Mouse (Mus musculus): ENCODE measurements at regions not wholly inside any gene's neighbourhood (a gene's known extent, or its start where the extent isn't known, plus 50 kb on each side); places are given as distances from the start of the nearest gene placed in this dataset.
"Not testable (repeated sequence)": the region's sequence is repeated elsewhere in the genome, so short reads cannot be mapped to it uniquely, and the experiment has no call there.

DNA sequence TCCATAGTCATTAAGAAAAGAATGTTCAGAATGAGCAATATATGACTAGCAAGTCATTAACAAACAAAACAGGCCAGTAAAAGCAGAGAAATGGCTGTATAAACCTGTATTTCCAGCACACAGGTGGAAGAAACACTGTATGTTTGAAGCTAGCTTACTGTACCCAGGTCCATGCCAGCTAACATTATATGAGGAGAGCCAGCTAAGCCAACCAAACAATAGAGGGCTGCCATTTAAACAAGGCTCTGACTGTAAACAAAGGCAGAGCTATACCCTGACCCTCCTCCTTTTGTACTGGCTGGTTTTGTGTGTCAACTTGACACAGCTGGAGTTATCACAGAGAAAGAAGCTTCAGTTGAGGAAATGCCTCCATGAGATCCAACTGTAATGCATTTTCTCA, 178.6 kb upstream of the Smlr1 start:
- in situ Hi-C loops (cut with MboI; ENCODE audit: low pct_unique_long_range_greater_than_20kb in 1 of 2, low sequenced_read_pairs in 2 of 2, unreplicated experiment in 1 of 2), result no loop called here

DNA sequence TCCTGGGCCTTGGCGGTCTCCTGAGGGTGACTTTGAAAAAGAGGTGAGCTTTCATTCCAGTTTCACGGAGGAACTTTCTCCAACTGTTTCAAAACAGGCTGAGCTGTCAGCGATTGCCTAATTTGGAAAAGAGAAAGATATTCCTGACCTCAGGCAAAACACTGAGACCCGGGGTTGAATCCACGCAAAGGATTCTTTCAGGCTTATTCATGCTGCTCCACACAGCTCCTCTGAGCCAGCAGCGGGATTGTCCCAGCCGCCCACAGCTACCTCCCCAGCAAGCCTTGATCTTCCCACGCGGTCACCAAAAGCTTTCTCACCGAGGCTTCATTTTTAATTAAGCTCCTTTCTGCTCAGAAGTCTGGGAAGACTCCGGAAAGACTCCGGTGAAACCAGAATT, 178.0 kb upstream of the Smlr1 start:
- in situ Hi-C loops (cut with MboI; ENCODE audit: low pct_unique_long_range_greater_than_20kb in 1 of 2, low sequenced_read_pairs in 2 of 2, unreplicated experiment in 1 of 2), result no loop called here

DNA sequence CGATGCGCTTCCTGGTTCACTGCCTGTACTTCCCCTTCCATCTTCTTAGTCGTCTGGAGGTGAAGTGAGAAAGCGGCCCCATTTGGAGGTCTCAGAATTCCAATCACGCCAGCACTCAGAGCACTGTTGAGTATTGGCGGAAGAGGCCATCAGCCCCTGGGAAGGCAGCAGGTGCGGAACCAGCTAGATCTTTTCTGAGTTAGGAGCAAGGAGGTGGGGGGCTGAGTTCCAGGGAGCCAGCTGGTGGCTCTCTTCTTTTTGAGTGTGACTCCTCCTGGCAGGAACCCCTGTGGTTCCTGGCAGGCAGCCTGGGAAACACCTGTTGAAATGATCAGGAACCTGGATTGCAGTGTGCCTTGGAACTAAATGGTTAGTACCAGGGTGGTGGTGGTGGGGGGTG, 171.9 kb upstream of the Smlr1 start:
- in situ Hi-C loops (cut with MboI; ENCODE audit: low pct_unique_long_range_greater_than_20kb in 1 of 2, low sequenced_read_pairs in 2 of 2, unreplicated experiment in 1 of 2), result no loop called here

DNA sequence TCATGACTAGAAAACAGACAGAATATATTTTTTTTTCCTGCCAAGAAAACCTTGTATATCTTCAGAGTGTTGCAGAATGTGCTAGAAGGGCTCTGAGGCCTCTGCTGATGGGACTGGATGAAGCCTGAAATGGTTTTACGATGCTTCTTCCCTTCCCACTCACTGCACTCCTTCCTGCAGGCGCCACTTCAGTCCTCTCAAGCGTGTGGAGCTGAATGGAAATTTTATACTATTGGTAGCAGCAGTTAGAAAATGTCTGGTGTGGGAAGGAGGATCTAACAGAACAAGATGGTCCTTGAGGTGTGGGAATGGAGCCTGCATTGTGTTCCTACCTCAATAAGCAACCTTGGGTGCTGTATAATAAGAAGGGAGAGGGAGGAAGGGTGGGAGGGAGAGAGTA, 166.1 kb upstream of the Smlr1 start:
- in situ Hi-C loops (cut with MboI; ENCODE audit: low pct_unique_long_range_greater_than_20kb in 1 of 2, low sequenced_read_pairs in 2 of 2, unreplicated experiment in 1 of 2), result no loop called here

DNA sequence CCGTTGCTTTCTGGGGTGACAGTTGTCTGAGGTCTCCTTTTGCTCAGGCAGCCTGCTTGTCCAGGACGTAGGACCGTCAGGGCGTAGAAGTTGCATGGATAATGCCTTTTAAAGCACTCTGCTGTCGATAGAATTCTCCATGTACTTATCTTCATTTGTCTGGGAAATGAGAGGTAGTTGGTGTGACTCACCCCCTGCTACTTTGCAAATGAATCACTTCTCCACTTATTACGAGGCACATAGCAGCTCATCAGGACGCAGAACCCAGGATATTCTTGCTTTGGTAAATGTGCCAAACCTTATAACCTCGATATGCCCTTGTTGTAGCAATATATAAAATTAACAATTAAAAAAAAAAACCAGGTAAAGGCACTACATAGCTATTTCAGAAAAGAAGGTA, 159.7 kb upstream of the Smlr1 start:
- in situ Hi-C loops (cut with MboI; ENCODE audit: low pct_unique_long_range_greater_than_20kb in 1 of 2, low sequenced_read_pairs in 2 of 2, unreplicated experiment in 1 of 2), result loop anchor here in 1 of 2 experiments (25.0 kb wide), 2 partner anchors 392 to 617 kb away; partner anchors contain the start of genes Gm9767 and Tmem200a

DNA sequence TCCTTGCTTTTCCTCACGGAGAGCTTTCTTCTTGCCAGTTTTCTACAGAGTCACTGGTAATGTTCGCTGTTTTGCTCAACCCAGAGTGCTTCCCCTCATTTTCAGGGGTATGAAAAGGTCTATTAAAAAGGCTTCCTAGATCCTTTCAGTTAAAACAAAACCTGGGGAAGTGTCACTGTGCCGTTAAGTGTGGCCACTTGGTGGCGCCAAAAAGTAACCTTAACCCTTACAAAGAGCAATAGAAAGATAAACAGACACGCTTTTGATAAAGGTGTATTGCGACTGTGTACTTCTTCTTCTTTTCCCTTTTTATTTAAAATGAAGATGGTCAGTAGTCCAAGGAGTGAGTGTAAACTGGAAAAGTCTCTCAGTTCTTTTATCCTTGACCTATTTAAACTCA, 145.2 kb upstream of the Smlr1 start:
- in situ Hi-C loops (cut with MboI; ENCODE audit: low pct_unique_long_range_greater_than_20kb in 1 of 2, low sequenced_read_pairs in 2 of 2, unreplicated experiment in 1 of 2), result loop anchor here (10.0 to 25.0 kb wide), 4 partner anchors 394 to 631 kb away; partner anchors contain the start of genes Gm9767 (in 2 of the 2) and Tmem200a (in 2 of the 2)

DNA sequence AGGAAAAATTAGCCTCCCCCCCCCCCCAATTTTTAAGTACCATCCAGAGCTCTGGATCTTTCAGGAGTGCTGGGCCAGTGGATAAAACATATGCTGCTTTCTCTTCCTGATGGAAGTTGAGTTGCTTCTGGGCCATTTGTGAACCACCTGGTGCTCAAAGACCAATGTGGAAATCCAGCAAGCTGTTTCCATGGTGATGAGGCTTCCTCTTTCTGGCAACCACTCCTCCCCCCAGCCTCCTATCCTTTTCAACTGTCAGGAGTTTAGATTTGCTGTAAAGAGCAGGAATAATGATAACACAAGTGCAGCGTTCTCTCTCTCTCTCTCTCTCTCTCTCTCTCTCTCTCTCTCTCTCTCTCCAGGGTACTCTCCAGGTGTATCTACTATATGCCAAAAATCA, 141.8 kb upstream of the Smlr1 start:
- in situ Hi-C loops (cut with MboI; ENCODE audit: low pct_unique_long_range_greater_than_20kb in 1 of 2, low sequenced_read_pairs in 2 of 2, unreplicated experiment in 1 of 2), result loop anchor here (5.0 to 25.0 kb wide), 3 partner anchors 409 to 634 kb away; partner anchors contain the start of genes Gm9767 (in 1 of the 2) and Tmem200a (in 1 of the 2)

DNA sequence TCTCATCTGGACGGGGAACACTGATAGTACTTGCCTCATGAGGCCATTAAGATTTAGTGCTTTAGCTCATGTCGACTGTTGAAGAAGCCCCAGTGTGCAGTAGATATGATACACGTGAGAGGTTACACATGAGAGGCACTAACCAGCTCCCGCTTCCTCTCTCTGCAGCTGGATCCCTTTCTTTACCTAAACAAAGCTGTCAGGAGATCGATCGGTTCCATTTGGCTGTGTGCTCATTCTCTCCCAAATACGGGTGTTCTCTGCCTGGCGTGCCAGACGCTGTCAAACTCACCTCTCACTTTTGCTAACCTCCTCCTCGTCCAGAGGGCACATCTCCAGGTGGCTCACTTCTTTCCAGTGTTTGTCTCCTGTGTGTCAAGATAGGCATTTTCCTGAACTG, 139.3 kb upstream of the Smlr1 start:
- in situ Hi-C loops (cut with MboI; ENCODE audit: low pct_unique_long_range_greater_than_20kb in 1 of 2, low sequenced_read_pairs in 2 of 2, unreplicated experiment in 1 of 2), result loop anchor here (5.0 to 25.0 kb wide), 3 partner anchors 412 to 637 kb away; partner anchors contain the start of genes Gm9767 (in 1 of the 2) and Tmem200a (in 1 of the 2)

DNA sequence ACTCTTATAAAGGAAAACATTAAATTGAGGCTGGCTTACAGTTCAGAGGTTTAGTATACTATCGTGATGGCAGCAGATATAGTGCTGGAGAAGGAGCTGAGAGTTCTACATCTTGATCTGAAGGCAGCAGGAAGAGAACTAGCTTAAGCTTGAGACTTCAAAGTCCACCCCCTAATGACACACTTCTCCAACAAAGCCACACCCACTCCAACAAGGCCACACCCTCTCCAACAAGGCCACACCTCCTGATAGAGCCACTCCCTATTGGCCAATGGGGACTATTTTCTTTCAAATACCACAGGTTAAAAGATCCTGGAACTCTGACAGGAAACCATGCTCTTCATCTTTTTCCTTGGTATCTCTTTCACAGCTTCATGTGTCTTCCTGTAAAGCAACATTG, 134.0 kb upstream of the Smlr1 start:
- in situ Hi-C loops (cut with MboI; ENCODE audit: low pct_unique_long_range_greater_than_20kb in 1 of 2, low sequenced_read_pairs in 2 of 2, unreplicated experiment in 1 of 2), result no loop called here

DNA sequence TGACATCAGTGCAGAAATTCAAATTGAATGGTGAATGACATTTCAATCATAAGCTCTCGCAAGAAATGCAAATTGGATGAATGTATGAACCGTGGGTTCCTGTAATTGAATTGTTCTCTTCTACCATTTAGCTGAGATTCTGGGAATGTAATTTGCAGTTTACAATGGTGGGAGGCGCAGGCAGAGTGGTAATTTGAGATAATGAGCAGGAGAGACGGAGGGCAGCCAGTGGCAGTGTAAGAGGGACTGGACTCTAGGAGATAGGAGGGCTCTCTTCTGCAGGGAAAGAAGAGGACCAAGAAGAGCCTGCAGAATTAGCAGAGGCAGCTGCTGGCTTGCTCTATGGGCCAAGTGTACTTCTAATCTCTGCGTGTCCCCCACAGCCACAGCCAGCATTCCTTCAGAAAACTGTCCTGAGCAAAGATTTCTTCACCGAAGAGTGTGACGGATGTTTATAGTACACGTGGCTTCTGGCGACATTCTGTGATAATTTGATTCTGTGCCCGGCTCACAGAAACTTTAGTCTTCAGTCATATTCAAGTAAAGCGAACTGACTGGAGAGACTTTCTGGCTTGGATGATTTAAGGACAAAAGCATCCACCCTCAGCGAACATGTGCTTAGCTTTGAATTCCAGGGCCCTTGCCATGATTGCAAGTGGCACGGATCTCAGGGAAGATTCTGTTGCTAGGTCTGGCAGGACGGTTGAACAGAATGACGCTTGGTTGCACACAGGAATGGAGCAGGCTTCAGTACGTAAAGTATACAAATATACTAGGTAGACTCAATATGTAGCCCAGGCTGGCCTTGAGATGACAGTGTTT, 116.9 kb upstream of the Smlr1 start:
- in situ Hi-C loops (cut with MboI; ENCODE audit: low pct_unique_long_range_greater_than_20kb in 1 of 2, low sequenced_read_pairs in 2 of 2, unreplicated experiment in 1 of 2), result no loop called here

DNA sequence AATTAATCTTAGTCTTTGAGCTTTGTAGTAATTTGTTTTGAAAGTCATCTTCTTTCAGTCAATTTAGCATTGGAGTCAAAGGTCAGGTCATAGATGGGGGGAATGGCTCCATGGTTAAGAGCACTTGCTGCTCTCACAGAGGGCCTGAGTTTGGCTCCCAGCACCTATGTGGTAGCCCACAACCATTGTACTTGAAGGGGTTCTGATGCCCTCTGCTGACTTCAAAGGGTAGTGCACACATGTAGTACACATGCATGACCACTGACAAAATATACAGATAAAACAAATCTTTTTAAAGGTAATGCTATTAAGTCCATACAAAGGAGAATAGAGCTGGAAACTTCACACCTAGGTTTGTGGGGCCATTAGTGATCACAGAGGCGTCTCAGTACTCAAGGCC, 111.7 kb upstream of the Smlr1 start:
- in situ Hi-C loops (cut with MboI; ENCODE audit: low pct_unique_long_range_greater_than_20kb in 1 of 2, low sequenced_read_pairs in 2 of 2, unreplicated experiment in 1 of 2), result loop anchor here (25.0 kb wide), 1 partner anchor 385 kb away; no protein-coding TSS in a partner anchor

DNA sequence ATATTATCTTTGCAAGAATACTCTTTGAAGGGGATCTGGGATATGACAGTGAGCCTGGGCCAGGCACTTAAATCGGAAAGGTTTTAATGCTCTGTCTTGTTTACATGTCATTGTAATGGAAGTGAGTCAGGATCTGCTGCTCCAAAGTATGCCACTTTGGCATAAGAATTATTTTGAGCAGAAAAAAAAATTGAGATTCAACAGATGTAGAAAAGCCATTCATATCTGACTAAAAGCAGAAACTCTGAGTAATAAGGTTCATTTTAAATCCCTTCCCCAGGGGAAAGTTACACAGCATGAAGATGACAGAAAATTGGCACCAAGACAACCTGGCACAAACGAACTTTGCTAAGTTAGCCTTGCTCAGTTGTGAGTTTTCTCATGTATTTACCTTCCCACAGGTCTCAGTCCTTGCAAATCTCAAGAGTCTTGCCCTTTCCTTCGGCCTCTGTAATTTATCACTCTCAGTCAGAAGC, 107.5 kb upstream of the Smlr1 start:
- in situ Hi-C loops (cut with MboI; ENCODE audit: low pct_unique_long_range_greater_than_20kb in 1 of 2, low sequenced_read_pairs in 2 of 2, unreplicated experiment in 1 of 2), result loop anchor here (25.0 kb wide), 1 partner anchor 381 kb away; no protein-coding TSS in a partner anchor

DNA sequence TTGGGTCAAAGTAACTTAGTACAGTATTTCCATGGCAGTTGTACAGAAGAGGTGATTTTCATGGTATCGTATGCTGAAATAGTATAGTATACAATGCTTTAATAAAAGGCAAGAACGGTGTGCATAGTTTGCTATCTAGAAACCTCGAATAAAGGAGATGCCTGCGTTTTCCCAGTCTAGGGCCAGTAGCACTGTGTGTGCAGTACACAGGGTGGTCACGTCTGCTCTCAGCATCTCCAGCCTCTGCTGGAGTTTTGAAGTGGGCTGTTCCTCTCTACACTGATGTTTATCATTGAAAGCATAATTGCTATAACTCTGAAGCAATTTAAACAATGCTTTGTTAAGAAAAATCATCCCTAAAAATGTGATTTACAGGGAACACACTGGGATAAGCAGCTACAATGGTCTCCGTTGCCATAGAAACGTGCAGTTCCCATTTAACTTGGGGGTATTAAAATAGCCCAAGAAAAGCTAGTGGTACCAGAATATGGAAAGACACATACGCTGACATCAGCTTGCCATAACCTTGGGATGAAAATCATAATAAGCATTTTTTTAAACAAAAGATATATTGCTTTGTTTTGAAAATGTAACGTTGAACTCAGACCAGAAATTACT, 106.1 kb upstream of the Smlr1 start:
- in situ Hi-C loops (cut with MboI; ENCODE audit: low pct_unique_long_range_greater_than_20kb in 1 of 2, low sequenced_read_pairs in 2 of 2, unreplicated experiment in 1 of 2), result loop anchor here (25.0 kb wide), 1 partner anchor 380 kb away; no protein-coding TSS in a partner anchor

DNA sequence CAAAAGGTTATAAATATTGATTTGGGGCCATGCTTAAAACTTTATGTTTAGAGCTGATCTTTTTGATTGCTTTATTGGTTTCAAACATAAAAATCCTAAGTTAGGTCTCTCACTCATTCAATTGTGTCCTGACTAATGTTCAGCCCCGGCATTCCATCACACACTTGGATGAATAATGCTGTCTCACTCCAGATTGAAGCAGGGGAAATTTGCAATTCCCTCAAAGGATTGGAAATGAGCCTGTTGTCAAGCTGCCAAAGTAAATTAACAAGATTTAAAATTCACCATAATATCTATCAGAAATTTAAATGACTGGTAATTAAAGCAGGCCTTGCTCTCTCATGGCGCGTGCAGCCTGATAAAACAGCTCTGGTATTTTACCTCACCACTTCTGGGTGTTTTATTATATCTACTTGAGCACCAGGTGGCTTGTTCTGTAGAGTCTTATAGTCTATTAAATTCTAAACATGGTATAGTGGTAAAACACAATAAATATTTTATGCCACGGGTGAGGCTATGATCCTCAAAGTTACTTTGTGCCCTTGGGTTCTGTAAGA, 97.1 kb upstream of the Smlr1 start:
- in situ Hi-C loops (cut with MboI; ENCODE audit: low pct_unique_long_range_greater_than_20kb in 1 of 2, low sequenced_read_pairs in 2 of 2, unreplicated experiment in 1 of 2), result loop anchor here (25.0 kb wide), 1 partner anchor 371 kb away; no protein-coding TSS in a partner anchor

DNA sequence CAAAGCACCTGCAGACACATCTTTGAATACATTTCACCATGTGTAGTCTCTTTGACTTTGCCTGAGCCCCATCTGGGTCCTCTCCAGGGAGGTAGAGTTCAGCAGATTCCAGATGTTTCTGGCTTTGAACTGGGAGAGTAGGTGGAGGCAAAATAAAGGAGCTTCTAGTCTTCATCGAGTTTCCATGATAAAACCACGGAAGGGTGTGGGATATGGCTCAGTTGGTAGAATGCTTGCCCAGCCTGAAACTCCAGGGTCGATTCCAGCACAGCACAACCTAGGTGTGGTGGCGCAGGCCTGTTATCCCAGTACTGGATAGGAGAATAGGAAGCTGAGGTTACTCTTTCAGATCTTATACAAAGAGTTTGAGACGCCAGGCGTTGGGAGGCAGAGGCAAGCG, 96.2 kb upstream of the Smlr1 start:
- in situ Hi-C loops (cut with MboI; ENCODE audit: low pct_unique_long_range_greater_than_20kb in 1 of 2, low sequenced_read_pairs in 2 of 2, unreplicated experiment in 1 of 2), result loop anchor here (25.0 kb wide), 1 partner anchor 370 kb away; no protein-coding TSS in a partner anchor

DNA sequence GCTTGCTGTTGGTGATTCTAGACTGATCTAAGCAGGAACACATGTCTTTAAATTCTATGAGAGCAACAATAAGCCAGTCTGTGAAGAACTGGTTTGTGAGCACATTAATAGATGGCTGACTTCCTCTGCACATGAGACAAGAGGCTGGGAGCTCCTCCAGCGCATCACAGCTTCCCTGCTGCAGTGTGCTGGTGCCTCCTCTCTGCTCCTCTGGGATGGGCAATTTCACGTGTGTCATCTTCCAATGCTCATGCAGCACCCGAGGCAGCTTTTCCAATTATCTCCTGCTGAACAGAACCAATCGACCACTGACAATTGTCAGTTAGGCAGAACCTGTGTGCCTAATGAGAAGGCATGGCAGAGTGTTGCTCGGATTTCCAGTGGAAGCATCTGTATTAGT, 86.5 kb upstream of the Smlr1 start:
- in situ Hi-C loops (cut with MboI; ENCODE audit: low pct_unique_long_range_greater_than_20kb in 1 of 2, low sequenced_read_pairs in 2 of 2, unreplicated experiment in 1 of 2), result no loop called here

DNA sequence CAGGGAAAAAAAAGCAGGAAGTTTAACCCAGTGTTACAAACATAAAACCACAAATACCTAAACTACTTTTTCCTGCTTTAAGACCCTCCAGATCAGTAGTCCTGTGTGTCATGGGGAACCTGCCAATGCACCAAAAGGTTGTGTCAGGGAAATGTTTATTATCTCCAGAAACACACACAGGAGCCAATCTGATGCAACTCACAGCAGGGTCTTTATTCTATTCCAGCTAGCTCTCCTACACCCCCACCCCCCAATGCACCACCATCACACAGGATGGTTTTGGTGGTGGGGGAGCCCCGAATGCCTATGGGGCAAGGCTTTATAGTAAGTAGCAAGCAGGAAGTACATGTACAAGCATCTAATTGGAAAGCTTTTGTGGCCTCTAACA, 85.7 kb upstream of the Smlr1 start:
- in situ Hi-C loops (cut with MboI; ENCODE audit: low pct_unique_long_range_greater_than_20kb in 1 of 2, low sequenced_read_pairs in 2 of 2, unreplicated experiment in 1 of 2), result not testable (repeated sequence)

DNA sequence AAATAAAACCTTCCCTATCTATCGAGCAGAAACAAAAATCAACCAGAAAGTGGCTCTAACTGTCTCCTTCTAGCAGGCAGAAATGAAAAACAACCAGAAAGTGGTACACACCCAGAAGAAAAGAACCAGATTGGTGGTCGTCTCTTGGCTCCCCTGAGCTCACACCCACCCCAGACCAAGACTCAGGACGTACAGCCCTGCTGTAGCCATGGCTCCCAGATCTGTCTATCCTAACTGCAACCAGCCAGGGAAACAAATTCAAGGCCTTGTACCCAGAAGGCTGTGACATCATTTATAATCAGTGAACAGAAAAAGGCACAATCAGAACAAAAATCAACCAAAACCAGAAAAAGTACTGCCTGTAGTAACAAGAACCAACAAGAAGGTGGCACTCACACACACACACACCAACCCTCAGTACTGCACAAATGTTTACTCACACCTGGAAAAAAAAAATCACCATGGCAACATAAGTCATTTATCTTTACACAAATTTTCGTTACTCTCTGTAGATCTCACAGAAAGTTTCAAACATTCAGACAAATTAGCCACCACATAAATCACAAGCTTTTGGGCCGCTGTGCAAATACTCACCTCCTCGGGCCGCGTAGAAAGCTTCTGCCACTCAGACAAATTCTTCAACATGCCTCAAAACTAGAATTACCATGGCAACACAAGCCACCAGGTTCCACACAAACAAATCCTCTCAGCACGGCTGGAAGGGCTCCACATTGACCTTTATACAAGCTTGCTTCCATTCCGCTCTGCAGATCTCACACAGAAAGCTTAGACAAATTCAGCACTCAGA, 85.1 kb upstream of the Smlr1 start:
- in situ Hi-C loops (cut with MboI; ENCODE audit: low pct_unique_long_range_greater_than_20kb in 1 of 2, low sequenced_read_pairs in 2 of 2, unreplicated experiment in 1 of 2), result no loop called here
